Mouse (Mus musculus) naive thymus-derived CD4-positive, alpha-beta T cell, adult 2 months (primary cell): Measurements from ENCODE around the gene Tnfrsf1a.

Experiments used
- DNase-seq: peaks from one replicate; pipeline ENCODE4 v3.0.0-alpha.2; 2011; ENCODE audit warnings: low read depth

Tnfrsf1a gene

GRCm38 (mm10) chr6:125354352-125355151 is 5.4 kb downstream of the Tnfrsf1a start:
- DNase-seq = peak; percentile 30

- peak; percentile 78 for DNase-seq
Measured at GRCm38 (mm10) chr6:125355197-125355741, 6.1 kb downstream of the Tnfrsf1a start.

- DNase-seq = no peak
Measured at GRCm38 (mm10) chr6:125356264-125356663, 7.1 kb downstream of the Tnfrsf1a start.

- no peak for DNase-seq
Measured at GRCm38 (mm10) chr6:125357334-125357733, 8.2 kb downstream of the Tnfrsf1a start.

- DNase-seq = no peak
Measured at GRCm38 (mm10) chr6:125359999-125360398, 10.8 kb downstream of the Tnfrsf1a start.

- no peak for DNase-seq
Measured at GRCm38 (mm10) chr6:125360846-125361245, 11.7 kb downstream of the Tnfrsf1a start.

- no peak for DNase-seq
Measured at GRCm38 (mm10) chr6:125361467-125362291, 12.5 kb downstream of the Tnfrsf1a start.

GRCm38 (mm10) chr6:125363021-125363420 is 13.9 kb downstream of the Tnfrsf1a start:
- no peak for DNase-seq

GRCm38 (mm10) chr6:125363451-125364242 is 14.5 kb downstream of the Tnfrsf1a start:
- no peak for DNase-seq

- DNase-seq = no peak
Measured at GRCm38 (mm10) chr6:125364448-125364847, 15.3 kb downstream of the Tnfrsf1a start.

- DNase-seq = no peak
Measured at GRCm38 (mm10) chr6:125365522-125365921, 16.4 kb downstream of the Tnfrsf1a start.

GRCm38 (mm10) chr6:125366133-125366532 is 17.0 kb downstream of the Tnfrsf1a start:
- DNase-seq = peak; percentile 58

- DNase-seq = peak; percentile 75
Measured at GRCm38 (mm10) chr6:125367758-125368371, 18.7 kb downstream of the Tnfrsf1a start.

- no peak for DNase-seq
Measured at GRCm38 (mm10) chr6:125377042-125377441, 27.9 kb downstream of the Tnfrsf1a start.

GRCm38 (mm10) chr6:125377582-125378451 is 28.7 kb downstream of the Tnfrsf1a start:
- DNase-seq = peak; percentile 71

GRCm38 (mm10) chr6:125378621-125379020 is 29.5 kb downstream of the Tnfrsf1a start:
- no peak for DNase-seq

- DNase-seq = no peak
Measured at GRCm38 (mm10) chr6:125379781-125380180, 30.6 kb downstream of the Tnfrsf1a start.

- no peak for DNase-seq
Measured at GRCm38 (mm10) chr6:125380372-125381360, 31.5 kb downstream of the Tnfrsf1a start, which contains the start of gene Plekhg6. Plekhg6 (minus strand) TSS chr6:125380793.

GRCm38 (mm10) chr6:125382024-125382423 is 32.9 kb downstream of the Tnfrsf1a start:
- no peak for DNase-seq
